Mouse (Mus musculus) layer of hippocampus, adult 8-10 months (tissue): ENCODE results near the gene Large2. TPM values are rescaled to one million over a fixed set of nuclear protein-coding genes. Genes with fewer than 3 reads are reported as not detected.
"Not testable (repeated sequence)": the region's sequence is repeated elsewhere in the genome, so short reads cannot be mapped to it uniquely, and the experiment has no call there.

Source experiments
- DNase-seq, 2 experiments: peaks; one replicate each; pipeline ENCODE4 v3.0.0; 2022; ENCODE audit warnings: low spot score in 2 of 2
- total RNA-seq, 4 experiments: library from RNA; stranded (reverse); gene quantifications; 2 replicates each; pipeline ENCODE4 v1.2.4; 2022

The Large2 gene
- 1 to 10 TPM in 3 of 4 experiments, under 1 TPM in 1; 0.54 to 1.9 (median 1.2) TPM for total RNA-seq

DNA sequence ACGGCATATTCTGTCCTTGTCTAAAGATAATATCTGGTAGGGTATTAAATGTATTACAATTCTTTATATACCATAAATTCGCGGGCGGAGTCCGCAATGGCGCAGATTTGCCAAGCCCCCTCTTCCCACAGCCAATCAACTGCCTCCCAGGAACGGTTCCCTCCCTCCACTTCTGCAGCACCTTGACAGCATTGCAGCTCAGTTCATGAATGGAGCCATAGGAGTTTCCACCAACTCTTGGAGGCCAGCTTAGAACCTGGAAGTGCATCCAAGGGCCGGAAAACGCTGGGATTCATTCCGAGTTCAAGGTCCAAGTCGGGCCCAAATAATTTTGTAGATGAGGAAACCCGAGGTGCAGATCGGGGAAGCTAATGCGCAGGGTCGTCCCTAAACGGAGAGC is at the start of gene Large2, which contains the start of gene Pex16:
TSS of gene Large2 (minus strand) at position 356 of the 400 bp plus-strand sequence.
TSS of gene Pex16 (plus strand) at position 163 of the 400 bp plus-strand sequence.
- DNase-seq: no peak

DNA sequence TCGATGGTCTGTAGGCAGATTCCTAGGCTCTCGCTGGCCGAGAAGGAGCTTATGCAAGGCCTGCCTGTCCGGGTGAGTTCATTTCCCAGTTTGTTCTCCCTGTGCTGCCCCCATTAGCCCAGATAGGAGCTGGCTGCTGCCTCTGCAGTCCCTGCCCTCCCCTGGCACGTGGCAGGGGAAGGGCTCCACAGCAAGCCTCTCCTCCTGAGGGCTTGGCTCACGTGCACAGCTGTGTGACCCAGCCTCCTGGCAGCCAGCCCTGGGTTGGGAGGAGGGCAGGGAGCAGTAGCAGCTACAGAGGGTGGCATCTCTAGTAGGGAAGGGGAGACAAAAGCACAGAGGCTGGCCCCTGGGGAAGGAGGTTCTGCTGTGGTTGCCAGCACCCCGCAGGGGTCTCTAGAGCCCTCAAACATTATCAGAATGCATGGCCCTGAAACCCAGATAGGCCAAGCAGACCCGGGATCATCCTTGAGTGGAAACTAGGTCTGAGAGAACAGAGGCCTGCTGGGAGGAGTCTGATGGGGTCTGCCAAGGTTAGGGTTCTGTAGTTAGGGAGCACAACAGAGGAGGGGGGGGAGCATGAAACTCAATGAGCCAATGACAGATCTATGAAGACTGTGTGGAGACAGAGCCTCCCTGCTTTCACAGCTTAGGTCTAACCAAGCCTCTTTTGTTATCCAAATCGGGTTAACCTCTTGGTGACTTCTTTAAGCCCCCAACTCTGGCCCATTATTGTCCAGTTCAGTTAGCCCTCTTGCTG is 49.2 kb upstream of the Large2 start:
- peak; percentile 87 to 92 for DNase-seq

DNA sequence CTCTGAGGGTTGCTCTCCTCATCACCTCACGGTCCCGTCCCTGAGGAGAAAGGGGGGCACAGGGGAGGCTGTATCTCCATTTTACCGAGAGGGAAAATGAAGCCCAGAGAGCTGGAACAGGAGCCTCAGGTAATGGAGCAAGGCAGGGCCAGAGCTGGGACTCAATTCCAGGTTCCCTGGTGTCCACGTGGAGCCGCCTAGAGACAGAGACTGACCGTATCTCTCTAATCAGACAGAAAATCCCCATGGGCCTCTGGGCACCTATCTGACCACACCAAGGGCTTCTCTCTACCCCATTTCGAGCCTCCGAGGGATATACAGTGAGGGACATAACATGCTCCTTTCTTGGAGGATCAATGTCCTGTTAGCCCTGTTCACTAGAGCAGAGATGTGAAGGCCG is 48.5 kb upstream of the Large2 start:
- no peak for DNase-seq

- no peak for DNase-seq
Measured at GRCm38 (mm10) chr2:92422388-92423135, 47.9 kb upstream of the Large2 start.

DNA sequence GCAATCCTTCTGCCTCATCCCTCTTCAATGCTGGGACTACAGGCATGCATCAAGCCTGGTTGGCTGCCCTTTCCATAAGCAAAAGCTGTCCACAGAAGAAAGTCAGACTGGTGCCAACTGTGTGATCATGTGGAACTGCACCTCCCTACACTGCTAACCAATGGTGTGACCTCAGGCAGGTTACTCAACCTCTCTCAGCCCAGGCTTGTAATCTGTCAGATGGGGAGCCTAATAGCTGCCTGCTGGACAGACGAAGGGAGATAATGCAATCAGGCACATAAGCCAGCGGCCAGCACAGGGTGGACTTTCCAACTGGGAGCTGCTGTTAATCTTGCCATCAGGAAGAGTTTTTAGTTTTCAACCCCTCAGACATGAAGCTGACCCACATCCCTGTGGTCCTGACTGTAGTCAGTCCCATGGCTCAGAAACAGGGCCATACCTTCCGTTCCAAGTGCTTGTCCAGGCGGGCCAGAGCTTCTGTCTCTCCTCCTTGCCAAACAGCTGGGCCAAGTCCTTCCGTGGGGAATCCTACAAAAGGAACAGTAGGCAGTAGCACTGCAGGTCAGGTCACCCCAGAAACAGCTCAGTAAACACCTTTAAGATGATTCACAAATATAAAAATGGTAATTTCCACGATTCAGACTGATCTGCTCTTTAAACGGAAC is 47.2 kb upstream of the Large2 start:
- no peak for DNase-seq

DNA sequence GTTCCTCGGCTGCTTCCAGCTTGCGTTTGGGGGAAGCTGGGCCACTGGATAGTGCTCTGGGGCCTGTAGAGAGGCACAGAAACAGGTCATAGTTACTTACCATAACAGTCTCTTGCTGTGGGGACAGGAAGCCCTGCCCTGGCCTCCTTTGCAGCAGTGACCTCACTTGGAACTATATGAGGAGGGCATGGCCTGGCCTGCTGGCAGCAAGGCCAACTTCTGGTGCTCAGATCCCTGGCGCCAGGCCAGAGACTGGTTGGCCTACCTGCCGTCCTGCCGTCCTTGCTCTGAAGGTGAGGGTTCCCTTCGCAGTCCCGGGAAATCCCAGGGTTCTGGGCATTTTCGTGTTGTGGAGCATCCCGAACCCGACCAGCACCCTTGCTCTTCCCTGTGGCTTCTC is 37.0 kb upstream of the Large2 start:
- no peak for DNase-seq

DNA sequence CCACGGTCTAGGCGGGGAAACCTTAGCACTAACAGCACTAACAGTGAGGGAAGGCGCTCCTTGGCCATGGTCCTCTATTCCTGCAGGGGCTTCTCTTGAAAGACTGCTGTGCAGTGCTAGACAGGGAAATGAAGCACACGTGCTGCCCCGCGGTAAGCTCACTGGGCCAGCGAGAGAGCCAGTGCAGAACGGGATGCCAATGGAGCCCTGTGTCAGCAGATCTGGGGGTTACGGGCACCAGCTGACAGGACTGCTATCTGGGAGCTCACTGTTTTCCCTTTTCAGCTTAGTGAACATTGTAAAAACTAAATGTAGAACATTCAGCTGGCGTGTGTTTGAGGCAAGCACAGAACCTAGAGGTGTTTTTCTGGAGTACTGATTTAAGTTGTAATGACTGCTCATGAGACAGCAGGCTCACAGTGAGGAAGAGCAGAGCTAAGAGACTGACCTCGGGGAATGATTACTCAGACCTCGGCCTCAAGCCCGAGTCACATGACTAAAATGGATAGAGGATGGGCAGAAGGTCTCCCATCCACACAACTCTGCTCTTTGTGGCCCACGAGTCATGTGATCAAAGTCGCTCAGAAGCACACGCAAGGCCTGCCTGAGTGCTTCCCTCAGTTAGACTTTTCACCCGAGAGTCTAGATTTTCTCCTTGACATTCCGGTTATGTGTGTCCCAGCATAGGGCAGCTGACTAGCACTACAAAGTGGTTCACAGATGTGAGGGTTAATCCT is 33.8 kb upstream of the Large2 start:
- DNase-seq: no peak

DNA sequence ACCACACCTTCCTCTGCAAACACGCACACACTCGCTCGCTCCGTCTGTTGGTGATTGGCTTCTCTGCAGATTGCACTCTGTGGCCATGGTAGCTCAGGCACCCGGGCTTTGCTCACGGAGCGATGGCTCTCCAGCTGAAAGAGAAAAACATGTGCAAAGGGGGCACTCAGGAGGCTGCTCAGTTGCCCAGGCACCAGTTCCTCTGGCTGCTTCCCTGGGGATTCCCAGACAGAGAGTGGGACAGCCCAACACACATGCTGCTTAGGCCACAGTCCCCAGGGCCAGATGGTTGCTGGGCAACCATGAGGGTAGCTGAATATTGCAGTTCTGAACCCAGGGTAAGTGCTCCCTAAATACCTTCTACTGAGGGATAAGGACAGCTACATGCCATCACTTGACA is 31.0 kb upstream of the Large2 start:
- DNase-seq: no peak

- DNase-seq: no peak
Measured at GRCm38 (mm10) chr2:92404737-92405136, 30.1 kb upstream of the Large2 start.

DNA sequence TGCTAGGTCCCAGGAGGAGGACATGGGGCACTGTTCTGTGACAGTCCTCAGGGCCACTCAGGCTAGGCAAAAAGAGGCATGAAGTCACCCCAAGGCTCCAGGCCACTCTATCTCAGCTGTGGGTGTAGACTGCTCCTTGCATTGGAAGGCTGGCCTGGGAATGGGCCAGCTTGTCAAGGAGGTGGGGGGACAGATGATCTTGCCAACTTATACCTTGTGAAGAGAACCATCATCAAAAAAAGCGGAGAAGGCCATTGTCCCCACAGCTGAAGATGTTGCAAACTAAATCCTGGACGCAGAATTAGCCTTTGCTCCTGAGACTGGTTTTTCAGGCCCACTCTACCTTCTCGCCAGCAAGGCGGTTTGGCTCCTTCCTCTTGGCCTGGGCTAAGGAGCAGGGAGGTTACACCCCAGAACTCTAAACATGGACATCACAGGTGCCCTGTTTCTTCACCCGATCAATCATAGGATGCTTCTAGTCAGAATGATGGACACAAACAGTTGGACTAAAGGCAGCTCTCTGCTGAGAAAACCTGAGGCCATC is 29.2 kb upstream of the Large2 start:
- DNase-seq: no peak

- DNase-seq: no peak
Measured at GRCm38 (mm10) chr2:92402591-92403326, 28.1 kb upstream of the Large2 start.

DNA sequence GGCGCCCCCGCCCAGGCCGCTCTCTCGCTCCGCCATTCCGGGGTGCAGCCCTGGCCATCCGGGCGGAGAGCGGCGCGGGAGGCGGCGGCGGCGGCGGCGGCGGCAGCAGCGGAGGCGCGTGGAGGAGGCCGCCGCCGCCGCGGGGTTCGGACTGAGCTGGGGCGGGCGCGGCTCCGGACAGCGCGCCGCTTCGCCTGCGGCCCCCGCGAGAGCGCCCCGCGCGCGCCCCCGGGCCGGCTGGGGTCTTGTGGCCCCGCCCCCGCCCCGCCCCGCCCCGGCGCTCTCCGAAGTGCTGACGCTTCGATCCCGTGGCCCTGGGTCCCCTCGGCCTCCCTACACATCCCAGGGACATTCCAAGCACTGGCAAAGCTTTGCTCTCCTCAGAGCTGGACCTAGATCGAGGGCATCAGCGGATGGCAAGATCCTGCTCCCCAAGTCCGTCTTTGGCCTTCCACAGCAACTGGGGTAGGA is 26.5 kb upstream of the Large2 start, which contains the start of gene Mapk8ip1:
TSS of gene Mapk8ip1 (minus strand) at position 173 of the 471 bp plus-strand sequence.
- no peak for DNase-seq

- no peak for DNase-seq
Measured at GRCm38 (mm10) chr2:92400682-92401081, 26.0 kb upstream of the Large2 start.

DNA sequence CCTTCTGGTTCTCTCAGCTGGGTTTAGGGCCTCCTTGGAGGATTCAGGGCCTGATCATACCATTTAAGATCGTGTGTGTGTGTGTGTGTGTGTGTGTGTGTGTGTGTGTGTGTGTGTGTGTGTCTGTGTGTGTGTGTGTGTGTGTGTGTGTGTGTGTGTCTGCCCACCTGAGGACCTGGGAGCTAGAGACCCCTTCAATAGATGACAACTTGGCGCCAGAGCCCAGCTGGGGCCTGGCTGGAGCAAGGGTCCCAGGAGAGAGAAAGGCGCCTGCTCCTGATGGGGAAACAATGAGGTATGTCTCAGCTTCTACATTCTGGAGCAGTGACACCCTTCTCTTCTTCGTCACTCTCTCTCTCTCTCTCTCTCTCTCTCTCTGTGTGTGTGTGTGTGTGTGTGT is 25.2 kb upstream of the Large2 start:
- DNase-seq: not testable (repeated sequence)

- no peak for DNase-seq
Measured at GRCm38 (mm10) chr2:92397436-92397835, 22.8 kb upstream of the Large2 start.

GRCm38 (mm10) chr2:92395535-92395934 is 20.9 kb upstream of the Large2 start:
- no peak for DNase-seq

DNA sequence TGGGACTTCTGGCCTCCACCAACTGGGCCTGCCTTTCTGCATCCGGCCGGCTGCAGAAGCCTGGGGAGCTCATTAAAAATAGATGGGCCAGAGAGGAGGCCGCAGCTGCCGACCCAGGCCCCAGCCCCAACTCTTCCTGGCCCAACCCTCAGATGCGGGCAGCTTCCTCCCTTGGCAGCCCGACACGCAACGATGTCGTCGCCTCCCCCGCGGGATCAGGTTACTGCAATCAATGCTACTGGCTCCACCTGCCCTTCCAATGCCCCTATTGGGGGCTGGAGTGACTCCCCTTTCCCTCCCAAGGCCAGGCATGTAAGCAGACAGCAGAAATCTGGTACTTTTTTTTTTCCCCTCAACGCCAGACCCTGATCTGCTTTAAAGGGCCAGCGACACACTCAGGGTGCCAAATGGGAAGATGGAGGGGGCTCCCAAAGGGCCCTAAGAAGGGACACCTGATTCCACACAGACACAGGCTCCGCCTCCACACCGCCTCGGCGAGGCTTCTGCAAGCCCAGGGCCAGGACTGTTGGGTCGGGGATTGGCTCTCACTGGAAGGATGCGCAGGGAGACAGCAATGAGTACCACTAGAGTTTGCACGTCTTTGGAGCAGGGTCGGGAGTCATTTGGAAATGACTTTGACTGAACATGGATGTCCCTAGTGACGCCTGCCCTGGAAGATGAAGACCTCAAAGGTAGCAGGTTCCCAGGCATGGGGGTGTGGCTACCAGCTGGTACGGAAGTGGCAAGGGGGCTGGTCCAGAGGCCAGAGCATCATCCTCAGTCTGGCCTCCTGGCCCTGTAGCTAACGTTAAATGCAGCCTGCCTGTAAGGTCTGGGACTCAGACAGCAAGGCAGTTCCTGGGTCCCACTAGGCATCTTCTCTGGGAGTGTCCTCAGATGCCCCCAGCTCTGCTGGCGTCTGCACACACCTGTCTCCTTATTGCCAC is 17.9 kb upstream of the Large2 start:
- DNase-seq: no peak

DNA sequence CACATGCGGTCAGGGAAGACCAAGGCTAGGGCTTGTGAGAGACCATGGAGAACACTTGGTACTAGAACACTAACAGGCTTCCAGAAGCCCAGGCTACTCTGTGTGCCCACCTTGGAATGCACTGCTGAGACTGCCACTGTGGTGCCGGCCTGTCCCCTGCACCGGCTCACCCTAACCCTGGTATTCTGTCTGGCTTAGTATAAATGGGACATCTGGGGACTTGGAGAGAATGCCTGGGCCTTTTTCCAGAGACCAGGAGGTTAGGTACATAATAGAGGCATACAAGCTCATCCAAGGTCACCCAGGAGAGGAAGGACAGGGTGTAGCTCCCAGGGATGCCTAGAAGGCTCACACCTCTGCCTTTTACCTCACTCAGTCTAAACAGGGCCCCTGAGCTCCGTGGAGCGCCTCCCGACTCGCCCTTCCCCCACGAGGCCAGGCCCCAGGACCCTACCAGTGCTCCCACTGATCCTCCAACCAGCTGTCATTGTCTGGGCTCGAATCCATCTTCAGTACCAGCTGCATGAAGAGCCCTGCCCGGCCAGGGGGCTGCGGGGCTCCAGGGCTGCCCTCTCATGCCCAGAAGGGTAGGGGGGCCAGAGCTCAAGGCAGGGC is 17.1 kb upstream of the Large2 start:
- DNase-seq: no peak

DNA sequence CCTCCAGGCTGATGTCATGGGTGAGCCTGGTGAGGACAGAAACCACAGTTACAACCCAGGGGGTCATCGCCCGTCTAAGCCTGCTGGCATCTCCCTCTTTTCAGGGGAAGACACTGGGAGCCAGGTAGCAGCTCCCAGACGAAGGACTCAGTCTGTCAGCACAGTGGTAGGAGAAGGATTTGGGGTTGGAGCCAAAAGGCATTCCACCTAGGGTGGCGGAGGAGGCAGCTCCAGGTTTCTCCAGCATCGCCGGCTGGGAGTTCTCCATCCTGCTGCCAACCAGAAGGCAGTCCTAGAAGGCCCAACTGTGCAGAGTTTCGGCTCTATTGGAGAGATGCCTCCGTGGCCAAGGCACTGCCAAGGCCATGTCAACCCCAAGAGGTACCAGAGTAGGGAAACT is 16.4 kb upstream of the Large2 start:
- DNase-seq: peak in 1 of 2 experiments; percentile 55
